Mouse (Mus musculus) embryo, embryonic 9.5 days (tissue): ENCODE results near the gene Sf3a2.
"Not testable (repeated sequence)": the region's sequence is repeated elsewhere in the genome, so short reads cannot be mapped to it uniquely, and the experiment has no call there.

Experiments
- DNase-seq: peaks from one replicate; pipeline ENCODE4 v3.0.0-alpha.2; 2017; ENCODE audit errors: extremely low spot score

Sf3a2 gene

DNA sequence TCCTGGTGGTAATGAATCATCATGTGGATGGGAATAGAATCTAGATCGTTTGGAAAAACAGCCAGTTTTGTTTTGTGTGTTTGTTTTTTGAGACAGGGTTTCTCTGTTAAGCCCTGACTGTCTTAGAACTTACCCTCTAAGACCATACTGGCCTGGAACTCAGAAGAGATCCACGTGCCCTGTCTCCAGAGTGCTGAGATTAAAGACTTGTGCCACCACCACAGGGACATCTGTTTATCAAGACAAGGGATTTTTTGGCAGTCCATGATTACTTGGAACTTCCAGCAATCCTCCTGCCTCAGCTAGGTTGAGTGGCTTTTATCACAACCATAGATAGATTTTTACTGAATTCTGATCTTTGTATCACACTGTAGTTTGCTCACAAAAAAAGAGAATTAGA is 26.8 kb downstream of the Sf3a2 start:
- DNase-seq: no peak

DNA sequence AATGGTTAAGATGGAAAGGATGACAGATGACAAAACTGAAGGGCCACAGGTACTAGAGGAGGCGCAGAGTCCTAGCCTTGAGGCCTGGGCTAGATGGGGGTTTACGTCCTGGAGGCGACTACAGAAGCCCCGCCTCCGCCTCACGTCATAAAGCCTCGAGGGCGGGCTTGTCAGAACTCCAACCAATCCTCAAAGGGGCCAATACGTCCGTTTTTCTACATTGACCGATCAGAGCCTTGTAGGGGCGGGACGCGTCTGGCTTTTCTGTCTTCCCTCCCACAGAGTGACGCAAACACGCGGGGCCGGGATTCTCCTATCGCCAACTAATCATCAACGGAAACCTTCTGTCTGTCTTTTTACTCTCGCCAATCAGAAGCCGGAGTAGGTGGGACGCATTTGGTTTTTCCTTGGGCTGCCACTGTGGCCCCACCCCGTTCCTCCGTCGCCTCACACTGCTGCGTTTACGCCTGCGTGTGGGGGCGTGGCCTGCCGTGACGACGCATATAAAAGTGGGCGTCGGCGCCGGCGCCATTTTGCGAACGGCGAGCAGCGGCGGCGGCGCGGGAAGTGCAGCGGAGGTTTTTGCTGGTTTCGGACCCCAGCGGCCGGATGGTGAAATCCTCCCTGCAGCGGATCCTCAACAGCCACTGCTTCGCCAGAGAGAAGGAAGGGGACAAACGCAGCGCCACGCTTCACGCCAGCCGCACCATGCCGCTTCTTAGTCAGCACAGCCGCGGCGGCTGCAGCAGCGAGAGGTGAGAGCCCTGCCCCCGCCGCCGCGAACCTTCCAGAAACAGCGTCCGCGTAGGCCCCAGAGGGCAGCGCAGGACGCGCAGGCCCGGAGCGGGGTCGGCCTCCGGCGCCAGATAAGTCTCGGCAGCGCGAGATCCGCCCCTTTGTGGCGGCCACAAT is 28.4 kb downstream of the Sf3a2 start, which contains the start of gene Oaz1:
TSS of gene Oaz1 (plus strand) at position 506 of the 912 bp plus-strand sequence.
- DNase-seq: peak; percentile 97

DNA sequence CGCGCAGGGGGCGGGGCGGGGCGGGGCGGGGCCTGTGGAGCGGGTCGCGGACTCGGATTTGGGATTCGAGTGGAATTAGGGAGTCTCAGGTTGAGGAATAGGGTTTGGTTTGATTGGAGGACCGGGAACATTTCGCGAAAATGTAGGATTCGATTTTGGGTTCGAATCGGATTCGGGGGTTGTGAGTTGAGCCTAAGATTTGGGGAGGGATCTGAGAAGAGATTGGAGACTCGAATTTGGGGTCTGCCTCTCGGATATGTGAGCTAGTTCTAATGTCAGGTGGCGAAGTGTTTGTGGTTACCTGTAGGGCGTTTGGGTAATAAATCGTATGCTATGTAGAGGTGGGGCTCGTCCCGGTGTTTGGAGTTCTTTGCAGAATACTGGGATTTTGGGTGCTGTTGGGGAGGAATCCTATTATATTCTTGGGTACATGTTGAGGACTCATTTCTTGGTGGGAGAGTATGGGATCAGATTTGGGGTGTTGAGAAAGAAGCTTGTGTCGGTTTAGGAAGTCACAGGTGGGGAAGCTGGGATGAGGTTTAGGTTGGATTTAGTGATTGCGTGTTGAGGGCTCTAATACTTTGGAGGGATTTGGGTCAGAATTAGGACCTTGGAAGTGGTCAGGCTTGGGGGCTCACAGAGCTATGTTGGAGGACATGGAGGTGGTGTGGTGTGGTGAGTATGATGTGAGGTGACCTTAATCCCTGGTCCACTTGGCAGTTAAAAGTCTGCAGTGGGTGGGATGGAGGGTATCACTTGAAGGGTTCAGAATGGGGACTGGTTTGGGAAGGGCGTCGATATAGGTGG is 29.3 kb downstream of the Sf3a2 start:
- DNase-seq: no peak

DNA sequence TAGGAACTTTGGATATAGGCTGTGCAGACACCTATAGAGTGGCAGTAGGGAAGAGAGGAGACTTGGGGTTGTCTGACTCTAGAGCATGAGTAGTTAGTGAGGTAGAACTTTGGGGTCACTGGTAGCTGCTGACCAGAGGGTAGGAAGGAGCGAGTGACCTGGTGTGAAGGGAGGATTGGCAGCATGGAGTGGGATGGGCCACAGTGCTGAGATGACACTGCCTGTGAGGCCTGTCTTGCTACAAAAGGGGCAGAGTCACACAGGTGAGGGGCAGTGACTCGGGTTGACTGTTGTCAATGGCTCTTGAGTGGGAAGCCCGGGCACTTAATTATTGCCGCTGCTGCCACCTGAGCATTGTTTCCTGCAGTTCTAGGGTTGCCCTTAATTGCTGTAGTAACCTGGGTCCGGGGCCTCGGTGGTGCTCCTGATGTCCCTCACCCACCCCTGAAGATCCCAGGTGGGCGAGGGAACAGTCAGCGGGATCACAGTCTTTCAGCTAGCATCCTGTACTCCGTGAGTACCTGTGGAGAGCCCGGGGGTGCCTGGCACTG is 29.9 kb downstream of the Sf3a2 start:
- DNase-seq: no peak

DNA sequence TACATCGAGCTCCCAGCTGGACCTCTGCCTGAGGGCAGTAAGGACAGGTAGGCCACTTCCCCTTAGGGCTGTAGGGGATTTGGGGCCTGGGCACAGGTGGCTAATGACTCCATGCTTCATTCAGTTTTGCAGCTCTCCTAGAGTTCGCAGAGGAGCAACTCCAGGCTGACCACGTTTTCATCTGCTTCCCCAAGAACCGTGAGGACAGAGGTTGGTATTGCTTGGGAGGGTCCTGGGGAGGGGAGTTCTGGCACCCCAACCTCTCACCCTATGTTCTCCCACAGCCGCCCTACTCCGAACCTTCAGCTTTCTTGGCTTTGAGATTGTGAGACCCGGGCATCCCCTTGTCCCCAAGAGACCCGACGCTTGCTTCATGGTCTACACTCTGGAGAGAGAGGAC is 30.6 kb downstream of the Sf3a2 start:
- not testable (repeated sequence) for DNase-seq

DNA sequence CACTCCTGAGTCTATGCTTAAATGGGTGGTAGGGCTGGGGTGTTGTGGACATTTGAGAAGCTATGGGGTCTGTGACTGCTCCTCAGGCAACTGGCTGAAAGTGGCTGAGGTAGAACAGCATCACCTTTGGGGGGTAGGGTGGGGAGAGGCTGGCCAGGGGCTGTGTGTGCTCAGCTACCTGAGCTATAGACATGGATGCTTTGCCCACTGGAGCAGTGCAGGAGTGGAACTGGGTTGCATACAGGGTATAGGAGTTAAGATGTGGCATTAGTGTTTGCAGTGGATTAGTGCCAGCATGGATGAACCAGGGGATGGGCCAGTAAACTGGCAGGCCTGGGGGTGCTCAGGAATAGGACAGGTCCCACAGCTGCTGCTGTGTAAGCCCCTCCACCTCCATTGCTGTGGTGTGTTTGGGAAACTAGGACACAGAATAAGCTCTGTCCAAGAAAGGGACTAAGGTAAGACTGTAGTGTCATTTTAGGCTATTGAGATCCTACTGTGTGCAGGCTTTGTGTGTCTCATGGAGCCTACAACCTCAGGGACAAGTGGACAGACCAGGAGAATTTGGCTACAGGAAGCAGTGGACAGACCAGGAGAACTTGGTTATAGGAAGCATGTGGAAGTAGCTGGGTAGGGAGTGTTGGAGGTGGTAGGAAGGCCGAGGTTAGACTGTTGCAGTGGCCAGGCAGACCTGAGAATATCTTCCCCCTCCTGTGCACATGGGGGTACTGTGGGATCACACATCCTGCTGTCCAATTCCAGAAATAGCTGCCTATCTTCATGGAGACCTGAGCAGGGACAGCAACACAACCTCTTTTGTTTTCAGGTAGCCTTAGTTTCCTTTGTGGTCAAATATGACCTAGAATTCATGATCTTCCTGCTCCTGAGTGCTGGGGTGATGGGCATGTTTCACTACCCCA is 31.6 kb downstream of the Sf3a2 start:
- no peak for DNase-seq

DNA sequence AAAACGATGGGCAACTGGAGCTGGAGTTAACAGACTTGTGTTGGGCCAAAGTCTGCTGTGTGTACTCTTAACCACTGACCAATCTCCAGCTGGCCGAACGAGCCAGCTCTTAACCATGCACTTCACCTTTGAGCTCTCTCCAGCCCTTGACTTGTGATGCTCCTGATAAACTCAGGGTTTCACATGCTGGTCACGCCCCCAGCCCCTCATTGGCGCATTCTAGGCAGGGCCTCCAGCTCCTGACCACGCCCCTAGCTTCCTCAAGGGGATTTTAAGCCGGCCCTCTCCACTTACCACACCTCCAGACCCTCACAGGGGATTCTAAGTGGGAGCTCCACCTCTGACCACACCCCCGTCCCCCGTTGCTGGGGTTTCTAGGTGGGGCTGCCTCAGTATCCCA is 33.1 kb downstream of the Sf3a2 start:
- DNase-seq: peak; percentile 79

DNA sequence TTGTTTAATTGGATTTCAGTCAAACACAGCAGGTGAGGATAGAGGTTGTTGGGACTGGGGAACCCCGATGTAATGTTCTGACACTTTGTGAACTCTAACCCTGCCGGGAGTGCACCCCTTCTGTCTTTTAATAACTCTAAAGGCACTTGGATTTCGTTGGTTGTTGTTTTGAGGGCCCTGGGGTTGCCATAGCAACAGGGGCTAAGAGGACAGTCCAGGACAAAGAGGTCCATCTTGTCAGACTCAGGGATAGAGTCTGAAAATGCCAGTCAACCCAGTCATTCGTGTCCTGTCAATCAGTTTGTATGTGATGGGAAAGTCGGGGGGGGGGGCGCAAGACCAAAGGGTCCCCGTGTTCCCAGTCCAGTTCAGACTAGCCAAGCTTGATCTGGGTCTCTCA is 34.8 kb downstream of the Sf3a2 start:
- DNase-seq: no peak

DNA sequence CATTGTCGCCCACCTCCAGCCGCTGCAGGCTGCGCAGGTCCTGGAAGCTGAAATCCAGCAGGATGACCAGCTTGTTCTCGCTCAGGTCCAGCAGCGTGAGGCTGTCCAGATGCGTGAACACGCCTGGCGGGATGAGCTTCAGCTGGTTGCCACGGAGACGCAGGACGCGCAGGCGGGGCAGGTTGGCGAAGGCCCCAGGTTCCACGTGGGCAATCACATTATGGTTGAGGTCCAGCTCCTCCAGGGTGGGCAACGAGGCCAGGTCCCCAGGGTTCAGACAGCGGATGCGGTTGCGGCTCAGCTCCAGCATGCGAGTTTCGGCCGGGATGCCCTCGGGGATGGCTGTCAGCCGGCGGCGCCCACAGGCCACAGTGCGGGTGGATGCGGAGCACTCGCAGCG is 37.6 kb downstream of the Sf3a2 start:
- DNase-seq: no peak

DNA sequence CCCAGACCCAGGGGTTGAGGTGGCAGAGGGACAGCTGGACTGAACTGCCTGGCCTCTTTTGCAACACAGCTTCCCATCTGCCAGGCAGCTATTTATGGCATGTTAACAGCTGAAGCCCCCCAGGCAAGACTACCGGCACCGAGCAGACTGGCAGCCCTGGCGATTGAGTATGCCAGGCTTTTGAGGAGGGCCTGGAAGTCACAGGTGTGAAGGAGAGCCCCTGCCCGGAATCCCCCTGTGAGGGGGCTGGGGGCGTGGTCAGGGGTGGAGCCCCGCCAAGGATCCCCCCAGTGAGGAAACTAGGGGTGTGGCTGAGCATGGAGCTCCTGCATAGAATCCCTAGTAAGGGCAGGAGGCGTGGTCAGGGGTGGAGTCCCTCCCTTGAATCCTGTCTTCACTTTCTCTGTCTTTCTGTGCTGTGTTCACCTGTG is 39.0 kb downstream of the Sf3a2 start:
- no peak for DNase-seq

DNA sequence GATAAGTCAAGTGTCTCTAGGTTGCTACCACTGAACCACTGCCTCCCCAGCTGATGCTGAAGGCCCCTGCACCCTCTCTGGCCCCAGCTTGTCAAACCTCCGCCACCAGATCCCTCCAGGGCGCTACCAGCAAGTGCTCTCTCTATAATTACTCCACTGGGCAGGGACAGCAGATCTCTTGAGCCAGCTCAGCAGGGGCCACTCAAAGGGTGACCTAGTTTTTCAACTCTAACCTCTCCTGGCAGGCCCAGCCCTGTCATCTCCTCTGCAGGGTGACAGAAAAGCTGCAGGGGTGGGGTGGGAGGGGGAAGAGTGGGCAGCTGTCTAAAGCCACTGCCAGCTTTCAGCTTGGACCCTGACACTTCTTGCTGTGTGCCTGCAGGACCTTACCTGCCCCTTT is 39.8 kb downstream of the Sf3a2 start:
- no peak for DNase-seq

DNA sequence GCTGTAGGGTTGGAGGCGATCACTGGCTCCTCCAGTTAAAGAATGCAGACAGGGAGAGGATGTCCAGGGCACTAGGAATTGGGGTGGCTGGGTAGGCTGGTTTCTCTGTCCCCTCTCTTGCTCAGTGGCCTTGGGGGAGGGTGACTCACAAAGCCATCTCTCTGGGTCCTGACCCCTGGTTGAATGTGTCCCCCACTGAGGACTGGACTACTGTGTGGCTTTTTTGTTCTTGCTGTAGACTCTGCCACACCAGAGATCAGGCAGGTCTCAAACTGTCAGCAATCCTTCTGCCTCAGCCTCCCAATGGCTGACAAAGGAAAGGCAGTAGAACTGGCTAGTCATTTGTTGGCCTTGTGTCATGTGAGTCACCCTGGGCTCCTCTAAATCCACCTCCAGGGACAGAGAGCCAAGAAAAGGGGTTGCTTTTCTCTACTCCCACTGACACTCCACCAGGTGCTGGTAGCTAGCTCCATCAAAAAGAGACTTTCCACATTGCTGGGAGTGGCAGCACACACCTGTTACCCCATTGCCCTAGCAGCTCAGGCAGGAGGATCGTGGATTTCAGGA is 40.4 kb downstream of the Sf3a2 start:
- no peak for DNase-seq

DNA sequence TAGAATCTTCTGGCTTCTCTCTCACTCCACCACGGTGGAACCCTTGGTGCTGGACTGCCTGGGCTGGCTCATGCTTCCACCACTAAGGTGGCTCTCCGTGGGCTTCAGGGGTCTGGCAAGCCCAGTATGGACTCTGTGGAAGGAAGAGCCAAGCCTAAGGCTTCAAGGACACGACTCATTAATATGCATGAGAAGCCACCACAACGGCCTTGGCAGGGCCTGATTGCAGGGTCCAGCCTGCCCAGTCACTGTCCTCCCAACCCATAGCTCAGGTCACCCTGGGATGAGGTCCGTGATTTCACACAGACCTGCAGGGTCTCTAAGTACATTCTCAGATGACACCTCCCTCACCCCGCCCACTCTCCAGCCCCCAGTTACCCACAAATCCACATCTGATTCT is 41.9 kb downstream of the Sf3a2 start:
- DNase-seq: no peak

DNA sequence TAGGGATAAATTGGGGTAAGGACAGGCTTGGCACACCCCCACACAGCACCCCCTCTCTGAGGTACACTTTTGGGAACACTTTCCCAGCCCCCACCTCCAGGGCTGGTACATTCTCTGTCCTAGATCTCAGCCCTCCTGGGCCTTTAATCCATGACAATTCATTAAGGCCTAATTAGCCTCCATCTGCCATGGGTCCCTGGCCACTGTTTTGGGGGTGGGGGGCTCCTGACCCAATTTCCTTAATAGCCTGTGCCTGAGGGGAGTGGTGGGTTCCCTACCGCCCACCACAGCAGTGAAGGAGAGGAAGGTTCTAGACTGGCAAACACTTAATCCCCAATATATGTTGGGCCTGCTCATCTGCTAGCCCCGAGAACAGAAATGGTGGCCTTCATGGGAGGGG is 43.7 kb downstream of the Sf3a2 start:
- no peak for DNase-seq

DNA sequence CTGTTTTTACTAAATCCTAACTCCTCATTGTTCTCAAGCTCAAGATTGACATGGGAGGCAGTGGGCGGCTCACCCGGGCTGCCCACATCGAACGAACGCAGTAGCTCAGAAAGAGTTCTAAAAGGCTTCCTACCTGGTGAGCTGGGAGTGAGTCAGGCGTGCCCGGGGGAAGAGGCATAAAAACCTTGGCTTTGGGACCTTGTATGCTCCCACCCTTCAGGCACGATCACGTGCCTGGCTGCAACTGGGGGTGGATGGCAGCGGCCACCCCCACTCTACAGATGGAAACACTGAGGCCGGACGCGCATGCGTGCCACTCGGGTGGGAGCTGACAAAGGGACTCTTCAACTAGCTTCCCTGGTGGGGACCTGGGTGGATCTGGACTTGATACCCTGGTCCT is 44.3 kb downstream of the Sf3a2 start:
- no peak for DNase-seq

DNA sequence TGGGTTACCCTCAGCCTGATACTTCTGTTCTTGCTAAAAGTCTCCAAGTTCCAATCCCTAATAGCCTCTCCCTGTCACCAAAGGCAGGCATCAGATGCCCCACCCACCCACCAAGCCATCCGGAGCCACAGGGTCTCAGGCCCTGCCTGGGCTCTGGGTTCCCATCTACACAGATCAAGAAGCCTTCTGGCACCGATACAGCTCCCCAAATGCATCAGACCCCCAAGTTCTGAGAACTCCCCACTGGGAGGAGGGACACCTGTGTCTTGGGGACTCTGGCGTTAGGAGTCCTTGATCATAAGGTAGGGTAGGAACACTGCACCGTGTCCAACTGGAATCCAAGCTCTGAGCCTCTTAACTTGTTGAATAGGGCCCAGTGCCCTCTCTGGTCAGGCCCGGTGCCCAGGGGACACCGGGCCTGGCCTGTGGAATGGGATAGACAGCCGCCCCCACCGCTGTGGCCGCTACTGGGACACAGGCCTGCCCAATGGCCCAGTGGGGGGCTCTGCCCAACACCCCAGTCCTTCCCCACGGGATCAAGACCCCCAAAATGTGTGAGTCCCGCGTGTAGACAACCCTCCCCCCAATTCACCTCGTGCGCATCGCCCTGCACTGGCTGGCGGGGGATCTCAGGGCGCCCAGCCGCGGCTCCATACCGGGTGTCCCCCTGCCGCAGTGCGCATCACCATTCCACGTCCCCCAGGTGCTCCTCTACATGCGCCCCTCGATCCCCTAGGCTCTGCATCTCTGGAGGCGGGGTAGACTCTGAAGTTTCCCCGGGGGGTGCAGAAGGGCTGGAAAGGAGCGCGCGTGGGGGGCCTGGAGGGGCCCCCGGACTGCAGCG is 45.3 kb downstream of the Sf3a2 start:
- DNase-seq: no peak

DNA sequence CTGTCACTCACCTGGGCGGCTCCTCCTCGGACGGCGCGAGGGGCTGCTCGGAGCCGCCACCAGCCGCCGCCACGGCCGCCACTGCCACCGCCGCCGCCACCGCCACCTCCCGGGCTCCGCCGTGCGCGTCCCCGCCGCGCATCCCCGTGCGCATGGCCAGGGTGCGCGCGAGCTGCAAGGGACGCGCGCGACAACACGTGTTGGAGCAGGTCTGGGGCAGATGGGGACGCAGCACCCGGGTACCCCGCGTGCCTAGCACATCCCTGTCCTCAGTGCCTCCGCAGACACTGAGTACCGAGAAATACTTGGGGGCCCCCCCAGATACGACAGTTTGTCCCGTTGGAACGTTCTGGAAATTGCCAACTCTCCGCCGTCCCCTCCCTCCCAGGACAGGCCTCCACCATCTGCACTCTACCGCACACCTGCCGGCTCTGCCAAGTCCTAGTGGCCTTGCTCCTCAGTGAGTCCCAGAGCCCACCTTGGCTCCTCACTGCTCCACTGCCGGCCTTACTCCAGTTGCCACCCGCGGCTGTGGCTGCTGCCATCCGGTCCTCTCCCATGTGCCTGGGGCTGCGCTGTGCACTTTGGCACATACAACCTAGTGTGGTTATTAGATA is 46.0 kb downstream of the Sf3a2 start, which contains the start of gene Lingo3:
TSS of gene Lingo3 (minus strand) at position 109 of the 617 bp plus-strand sequence.
- no peak for DNase-seq

DNA sequence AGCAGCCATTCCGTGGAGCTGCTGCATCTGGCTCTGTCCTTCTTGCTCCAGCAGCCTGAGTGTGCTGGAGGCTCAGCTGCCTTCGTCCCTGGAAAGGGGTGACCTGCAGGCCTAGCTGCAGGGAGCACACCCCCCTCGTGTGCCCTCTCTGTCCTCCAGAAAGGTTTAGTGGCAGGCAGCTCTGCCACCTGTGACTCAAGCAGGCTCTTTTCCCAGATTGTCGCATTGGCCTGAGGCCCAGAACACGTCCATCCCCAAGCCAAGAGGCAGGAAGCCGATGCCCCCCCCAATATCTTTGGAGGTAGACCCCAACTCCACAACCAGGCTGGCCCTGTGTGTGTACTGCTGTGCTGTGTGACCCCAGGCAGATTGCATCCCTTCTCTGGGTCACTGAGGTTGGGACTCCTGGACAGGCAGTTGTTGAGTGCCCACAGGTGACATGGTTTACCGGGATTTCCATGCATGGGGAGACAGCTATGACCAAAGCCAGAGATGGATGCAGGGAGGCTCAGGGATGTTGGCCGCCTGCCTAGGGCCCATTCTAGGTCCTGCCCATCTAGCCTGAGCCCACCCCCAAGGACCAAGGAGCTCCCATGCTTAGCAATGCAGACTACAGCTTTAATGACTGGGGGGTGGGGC is 47.2 kb downstream of the Sf3a2 start:
- DNase-seq: no peak

DNA sequence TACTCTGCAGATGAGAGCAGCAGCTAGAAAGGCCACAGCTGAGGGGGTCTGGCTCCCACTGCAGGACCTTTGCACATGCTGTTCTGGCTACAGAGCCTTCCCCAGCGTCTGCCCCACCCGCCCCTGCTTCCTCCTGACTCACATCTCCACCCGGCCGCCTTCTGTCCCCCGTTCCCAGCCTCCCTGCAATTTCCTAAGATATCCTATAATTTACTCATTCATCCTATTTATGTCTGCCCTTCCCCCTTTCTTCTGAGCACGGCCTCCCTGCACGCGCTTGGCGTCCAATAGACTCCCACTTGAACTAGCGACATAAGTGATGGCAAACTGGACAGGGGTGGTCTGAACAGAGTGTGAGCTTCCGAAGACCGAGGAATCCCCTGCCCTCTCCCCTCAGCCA is 47.7 kb downstream of the Sf3a2 start:
- DNase-seq: no peak
